9 mouse cellular contexts compared by ENCODE assay signal in genomic region chr11:77893787-77894718, GRCm38 (mm10). TPM values are rescaled to one million over a fixed set of nuclear protein-coding genes. Genes with fewer than 3 reads are reported as not detected.
DNase-seq lines count a peak whose midpoint lies in the region; ATAC-seq and TF ChIP-seq lines count a peak whose summit lies in the region.
"Had no signal": no experiment of that assay in that cellular context is flagged by ENCODE, and none has a peak within 500 bp of the region (broad histone marks: within the 10 kb centered on the region; RNA-seq: fewer than 3 reads in every experiment).

Gene Pipox (minus strand): TSS chr11:77894096.

- peaks cover 10% of the 10 kb centered on the region; the same call in 1 of the 2 replicates for H3K27me3 ChIP-seq in forebrain, embryonic 12.5 days
- peaks cover 33% of the 10 kb centered on the region for H3K27me3 ChIP-seq in heart, embryonic 13.5 days (replicated peaks)
- H3K27me3 ChIP-seq in kidney, embryonic 16.5 days (ENCODE audit: insufficient read depth, low read length): peaks cover 37% of the 10 kb centered on the region
- peaks cover 29% of the 10 kb centered on the region; the same call in 1 of the 2 replicates for H3K27me3 ChIP-seq in limb, embryonic 15.5 days
- H3K27me3 ChIP-seq in midbrain, postnatal 0 days (ENCODE audit: insufficient read depth, low read length): no peaks in the 10 kb centered on the region

- ATAC-seq in forebrain, embryonic 12.5 days (ENCODE audit: low FRiP score): peak; percentile 87
- peak; percentile 62 for ATAC-seq in heart, embryonic 13.5 days (ENCODE audit: extremely low read depth, insufficient number of reproducible peaks, low FRiP score, low TSS enrichment)
- ATAC-seq in kidney, embryonic 16.5 days (ENCODE audit: low FRiP score, low TSS enrichment): peak; percentile 89
- 0 out of 2 replicates have a peak, but pooled peaks have one; percentile 44 for ATAC-seq in limb, embryonic 15.5 days (ENCODE audit: insufficient number of reproducible peaks, low FRiP score, low TSS enrichment, low read depth)
- peak; percentile 75 for ATAC-seq in midbrain, postnatal 0 days (ENCODE audit: low FRiP score)

- no peak for TF ChIP-seq POLR2A in brain, embryonic 14.5 days (IDR thresholded peaks at IDR 0.05; ENCODE audit: borderline replicate concordance, extremely low read depth, insufficient read depth, insufficient read length, poor library complexity, severe bottlenecking)

- no peaks in the 10 kb centered on the region for H3K9me3 ChIP-seq in forebrain, embryonic 12.5 days
- no peaks in the 10 kb centered on the region for H3K9me3 ChIP-seq in heart, embryonic 13.5 days
- H3K9me3 ChIP-seq in kidney, embryonic 16.5 days (ENCODE audit: low read length): no peaks in the 10 kb centered on the region
- H3K9me3 ChIP-seq in limb, embryonic 15.5 days: no peaks in the 10 kb centered on the region
- H3K9me3 ChIP-seq in midbrain, postnatal 0 days (ENCODE audit: low read length): no peaks in the 10 kb centered on the region
- H3K9me3 ChIP-seq: G1E had no signal

- H3K4me3 ChIP-seq in forebrain, embryonic 12.5 days (replicated peaks): peak within 1 kb of the TSS; percentile 20
- no peak within 1 kb of the TSS for H3K4me3 ChIP-seq in heart, embryonic 13.5 days
- no peak within 1 kb of the TSS for H3K4me3 ChIP-seq in kidney, embryonic 16.5 days (ENCODE audit: low read length)
- no peak within 1 kb of the TSS for H3K4me3 ChIP-seq in limb, embryonic 15.5 days
- no peak within 1 kb of the TSS for H3K4me3 ChIP-seq in midbrain, postnatal 0 days (ENCODE audit: low read depth, low read length)

- peak within 1 kb of the TSS; percentile 99 for H3K27ac ChIP-seq in forebrain, embryonic 12.5 days
- peak within 1 kb of the TSS; percentile 87 for H3K27ac ChIP-seq in heart, embryonic 13.5 days (replicated peaks)
- H3K27ac ChIP-seq in kidney, embryonic 16.5 days (ENCODE audit: low read length): peak within 1 kb of the TSS; percentile 90
- H3K27ac ChIP-seq in limb, embryonic 15.5 days: peak within 1 kb of the TSS; percentile 57
- H3K27ac ChIP-seq in midbrain, postnatal 0 days (ENCODE audit: low read depth, low read length): peak within 1 kb of the TSS; percentile 74

- peak within 1 kb of the TSS; percentile 45 for H3K9ac ChIP-seq in forebrain, embryonic 12.5 days
- peak within 1 kb of the TSS; percentile 60 for H3K9ac ChIP-seq in heart, embryonic 13.5 days
- no peak within 1 kb of the TSS for H3K9ac ChIP-seq in kidney, embryonic 16.5 days (replicated peaks; ENCODE audit: low read length)
- no peak within 1 kb of the TSS for H3K9ac ChIP-seq in limb, embryonic 15.5 days
- H3K9ac ChIP-seq in midbrain, postnatal 0 days (replicated peaks; ENCODE audit: low read length, poor library complexity, severe bottlenecking): peak within 1 kb of the TSS; percentile 13; the same call in 1 of the 2 replicates

- no peaks in the 10 kb centered on the region for H3K36me3 ChIP-seq in forebrain, embryonic 12.5 days (replicated peaks)
- H3K36me3 ChIP-seq in heart, embryonic 13.5 days: no peaks in the 10 kb centered on the region
- no peaks in the 10 kb centered on the region for H3K36me3 ChIP-seq in kidney, embryonic 16.5 days (ENCODE audit: insufficient read depth, low read length)
- no peaks in the 10 kb centered on the region for H3K36me3 ChIP-seq in limb, embryonic 15.5 days
- no peaks in the 10 kb centered on the region for H3K36me3 ChIP-seq in midbrain, postnatal 0 days (ENCODE audit: insufficient read depth, low read length)
- H3K36me3 ChIP-seq: G1E had no signal

- WGBS in forebrain, embryonic 12.5 days: 3% methylated on average over 11 of the region's 11 CpGs
- 19% methylated on average over 11 of the region's 11 CpGs for WGBS in heart, embryonic 13.5 days
- WGBS in kidney, embryonic 16.5 days: 19% methylated on average over 11 of the region's 11 CpGs
- WGBS in limb, embryonic 15.5 days: 19% methylated on average over 11 of the region's 11 CpGs
- 17% methylated on average over 11 of the region's 11 CpGs for WGBS in midbrain, postnatal 0 days

- peaks cover 88% of the 10 kb centered on the region for H3K4me1 ChIP-seq in forebrain, embryonic 12.5 days
- H3K4me1 ChIP-seq in heart, embryonic 13.5 days: peaks cover 40% of the 10 kb centered on the region
- peaks cover 27% of the 10 kb centered on the region for H3K4me1 ChIP-seq in kidney, embryonic 16.5 days (ENCODE audit: insufficient read depth, low read length)
- H3K4me1 ChIP-seq in limb, embryonic 15.5 days: peaks cover 22% of the 10 kb centered on the region
- peaks cover 31% of the 10 kb centered on the region for H3K4me1 ChIP-seq in midbrain, postnatal 0 days (ENCODE audit: insufficient read depth, low read length)

- DNase-seq in 416B (ENCODE audit: low read depth): peak; percentile 88
- DNase-seq in brain, embryonic 14.5 days (ENCODE audit: low read depth): peak; percentile 99
- DNase-seq in midbrain, postnatal 0 days (ENCODE audit: low spot score): peak; percentile 89
- DNase-seq in testis, postnatal 10 days (ENCODE audit: low spot score): peak; percentile 92

- peak within 1 kb of the TSS; percentile 47 for H3K4me2 ChIP-seq in forebrain, embryonic 12.5 days
- H3K4me2 ChIP-seq in heart, embryonic 13.5 days: peak within 1 kb of the TSS; percentile 50
- peak within 1 kb of the TSS; percentile 17 for H3K4me2 ChIP-seq in kidney, embryonic 16.5 days (replicated peaks; ENCODE audit: low read depth, low read length)
- H3K4me2 ChIP-seq in limb, embryonic 15.5 days: no peak within 1 kb of the TSS
- H3K4me2 ChIP-seq in midbrain, postnatal 0 days (ENCODE audit: low read depth, low read length, poor library complexity, severe bottlenecking): peak within 1 kb of the TSS; percentile 12; the same call in 1 of the 2 replicates

- peak; percentile 55; the same call in 1 of the 2 replicates for TF ChIP-seq CTCF in brain, embryonic 14.5 days (IDR thresholded peaks at IDR 0.05; ENCODE audit: borderline replicate concordance, extremely low read depth, insufficient read depth, insufficient read length)
- peak; percentile 67 for TF ChIP-seq CTCF in midbrain, postnatal 0 days (IDR thresholded peaks at IDR 0.05)

RNA-seq across cellular contexts. Expression of gene Pipox, which starts in this region (rescaled TPM):
- 10.0 and 19.2 TPM in 2 replicates for polyA plus RNA-seq in brain, embryonic 14.5 days (2012; rRNA removed)
- 14.5 and 16.5 TPM in 2 replicates for polyA plus RNA-seq in forebrain, embryonic 12.5 days (2016; fragmentation: Nextera tagmentation; extraction: Ambion mirVana)
- 4.6 and 4.9 TPM in 2 replicates for polyA plus RNA-seq in heart, embryonic 13.5 days (2015; fragmentation: Nextera tagmentation; extraction: Ambion mirVana)
- polyA plus RNA-seq in kidney, embryonic 16.5 days (2015; fragmentation: Nextera tagmentation; extraction: Ambion mirVana): 14.7 and 16.0 TPM in 2 replicates
- 0.74 and 0.91 TPM in 2 replicates for polyA plus RNA-seq in limb, embryonic 15.5 days (2015; fragmentation: Nextera tagmentation; extraction: Ambion mirVana)
- 3.4 and 3.6 TPM in 2 replicates for total RNA-seq in midbrain, postnatal 0 days (2014; rRNA removed)
- 3.8 and 5.1 TPM in 2 replicates for polyA plus RNA-seq in midbrain, postnatal 0 days (2015; fragmentation: Nextera tagmentation; extraction: Ambion mirVana)
- total RNA-seq: G1E had no signal
- polyA plus RNA-seq: G1E had no signal

Comparison
In these comparisons a context has a peak if more than half of its experiments do, and no peak if none do; other contexts are left out.
1. Peak in ATAC-seq and H3K27ac ChIP-seq in limb, embryonic 15.5 days; RNA of the gene not detected or under 1 TPM.
2. H3K9ac ChIP-seq: peak in forebrain, embryonic 12.5 days (single experiment), heart, embryonic 13.5 days (single experiment) and midbrain, postnatal 0 days (single experiment); none in kidney, embryonic 16.5 days (single experiment) and limb, embryonic 15.5 days (single experiment).
3. Peak in every context shown above with its lines, with median percentiles within 50 percentile points of each other: DNase-seq, ATAC-seq and H3K27ac ChIP-seq.